Mouse (Mus musculus) embryonic facial prominence, embryonic 15.5 days (tissue): ENCODE data around the gene Spns2. TPM values are rescaled to one million over a fixed set of nuclear protein-coding genes. Genes with fewer than 3 reads are reported as not detected.
A peak's percentile ranks its signal among the peaks of the same experiment; 100 is the strongest.

Experiments
- ATAC-seq: fragments of 200-750 bp; cut with Nextera tagmentation; 2 replicates; pipeline ENCODE4 v1.8.0; 2017; ENCODE audit warnings: low read depth, moderate TSS enrichment; ENCODE audit not compliant: insufficient number of reproducible peaks, low FRiP score, low TSS enrichment
- H3K27ac ChIP-seq: fragments of 300-500 bp; sonication (generic); replicated peaks from 2 replicates; pipeline ENCODE4 v1.5.1; 2015; ENCODE audit warnings: mild to moderate bottlenecking, inconsistent platforms
- H3K27me3 ChIP-seq: fragments of 300-500 bp; sonication (generic); 2 replicates; pipeline ENCODE4 v1.6.1; 2015; ENCODE audit warnings: inconsistent platforms
- H3K36me3 ChIP-seq: fragments of 300-500 bp; sonication (generic); 2 replicates; pipeline ENCODE4 v1.6.1; 2015; ENCODE audit warnings: mild to moderate bottlenecking, inconsistent platforms
- H3K4me1 ChIP-seq: fragments of 300-500 bp; sonication (generic); 2 replicates; pipeline ENCODE4 v1.6.1; 2015; ENCODE audit warnings: inconsistent platforms
- H3K4me2 ChIP-seq: fragments of 300-500 bp; sonication (generic); replicated peaks from 2 replicates; pipeline ENCODE4 v1.6.1; 2015; ENCODE audit warnings: mild to moderate bottlenecking, inconsistent platforms
- H3K4me3 ChIP-seq: fragments of 300-500 bp; sonication (generic); replicated peaks from 2 replicates; pipeline ENCODE4 v1.5.1; 2015; ENCODE audit warnings: mild to moderate bottlenecking, inconsistent platforms
- H3K9ac ChIP-seq: fragments of 300-500 bp; sonication (generic); 2 replicates; pipeline ENCODE4 v1.6.1; 2015; ENCODE audit warnings: inconsistent platforms
- H3K9me3 ChIP-seq: fragments of 300-500 bp; sonication (generic); replicated peaks from 2 replicates; pipeline ENCODE4 v1.6.1; 2016; ENCODE audit warnings: inconsistent platforms
- WGBS: fragments of 180-500 bp; shearing (Covaris S2); methylation state at CpG from one replicate; pipeline ENCODE4 v1.1.7; 2015; 5-methylcytosine and 5-hydroxymethylcytosine counted together
- polyA plus RNA-seq: library from polyadenylated mRNA; unstranded; fragments of >200 nt; fragmentation: Nextera tagmentation; extraction: Ambion mirVana; gene quantifications from 2 replicates; pipeline ENCODE4 v1.2.1, GENCODE M21; 2015

Spns2 gene
- polyA plus RNA-seq, 1 experiment from 2014 or later: 12.0 TPM

- H3K4me1 ChIP-seq: peaks cover 21% of the 10 kb centered on the region
- H3K27me3 ChIP-seq: peaks cover 3% of the 10 kb centered on the region; the same call in 1 of the 2 replicates
- H3K4me2 ChIP-seq: no peak overlapping the region
- 76% methylated on average over 4 of the region's 4 CpGs for WGBS
- ATAC-seq: no peak
- no peaks in the 10 kb centered on the region for H3K36me3 ChIP-seq
- H3K27ac ChIP-seq: no peak overlapping the region
- H3K9ac ChIP-seq: no peak overlapping the region
- H3K4me3 ChIP-seq: no peak overlapping the region
- no peaks in the 10 kb centered on the region for H3K9me3 ChIP-seq
Observed at GRCm38 (mm10) chr11:72500139-72500538, 10.4 kb upstream of the Spns2 start.

GRCm38 (mm10) chr11:72497367-72497766, 7.7 kb upstream of the Spns2 start:
- WGBS: 36% methylated on average over 4 of the region's 4 CpGs
- Histone ChIP-seq H3K4me3 (no peak overlapping the region), H3K27ac (no peak overlapping the region), H3K36me3 (no peaks in the 10 kb centered on the region), H3K4me1 (peaks cover 12% of the 10 kb centered on the region), H3K9ac (no peak overlapping the region), H3K4me2 (no peak overlapping the region), H3K9me3 (no peaks in the 10 kb centered on the region), H3K27me3 (peaks cover 3% of the 10 kb centered on the region; the same call in 1 of the 2 replicates)
- no peak for ATAC-seq

GRCm38 (mm10) chr11:72496775-72497174, 7.1 kb upstream of the Spns2 start:
- Histone ChIP-seq H3K36me3 (no peaks in the 10 kb centered on the region), H3K4me3 (no peak overlapping the region), H3K4me2 (no peak overlapping the region), H3K9ac (no peak overlapping the region), H3K27me3 (peaks cover 3% of the 10 kb centered on the region; the same call in 1 of the 2 replicates), H3K4me1 (peaks cover 7% of the 10 kb centered on the region), H3K27ac (no peak overlapping the region), H3K9me3 (no peaks in the 10 kb centered on the region)
- no peak for ATAC-seq
- WGBS: 53% methylated on average over 1 of the region's 1 CpGs

GRCm38 (mm10) chr11:72496066-72496465, 6.4 kb upstream of the Spns2 start:
- 59% methylated on average over 3 of the region's 3 CpGs for WGBS
- no peak overlapping the region for H3K4me2 ChIP-seq
- no peak for ATAC-seq
- peaks cover 3% of the 10 kb centered on the region; the same call in 1 of the 2 replicates for H3K27me3 ChIP-seq
- no peak overlapping the region for H3K4me3 ChIP-seq
- no peak overlapping the region for H3K27ac ChIP-seq
- H3K4me1 ChIP-seq: 0 out of 2 replicates have a peak, but pooled peaks cover under 1% of the 10 kb centered on the region
- H3K9ac ChIP-seq: no peak overlapping the region
- no peaks in the 10 kb centered on the region for H3K36me3 ChIP-seq
- H3K9me3 ChIP-seq: no peaks in the 10 kb centered on the region

- no peaks in the 10 kb centered on the region for H3K9me3 ChIP-seq
Observed at GRCm38 (mm10) chr11:72494046-72494988, 4.6 kb upstream of the Spns2 start.

GRCm38 (mm10) chr11:72491130-72491960, 1.6 kb upstream of the Spns2 start:
- ATAC-seq: no peak

More at GRCm38 (mm10) chr11:72494046-72494988, 4.6 kb upstream of the Spns2 start:
- H3K27ac ChIP-seq: no peak overlapping the region
- H3K4me1 ChIP-seq: peaks cover 8% of the 10 kb centered on the region
- H3K9ac ChIP-seq: no peak overlapping the region
- no peak overlapping the region for H3K4me2 ChIP-seq
- H3K4me3 ChIP-seq: no peak overlapping the region
- H3K27me3 ChIP-seq: peaks cover 12% of the 10 kb centered on the region
- WGBS: 46% methylated on average over 8 of the region's 8 CpGs
- ATAC-seq: no peak
- H3K36me3 ChIP-seq: no peaks in the 10 kb centered on the region

GRCm38 (mm10) chr11:72489397-72489796, 307 bp downstream of the Spns2 start:
- Histone ChIP-seq H3K9me3 (no peaks in the 10 kb centered on the region), H3K4me3 (peak overlapping the region; percentile 60), H3K27me3 (peaks cover 37% of the 10 kb centered on the region), H3K36me3 (no peaks in the 10 kb centered on the region), H3K27ac (no peak overlapping the region), H3K4me2 (peak overlapping the region; percentile 98), H3K9ac (peak overlapping the region; percentile 35), H3K4me1 (peaks cover 25% of the 10 kb centered on the region)
- ATAC-seq: no peak
- 0% methylated on average over 23 of the region's 42 CpGs for WGBS

More at GRCm38 (mm10) chr11:72491130-72491960, 1.6 kb upstream of the Spns2 start:
- Histone ChIP-seq H3K27ac (no peak overlapping the region), H3K9ac (no peak overlapping the region), H3K4me3 (no peak overlapping the region), H3K36me3 (no peaks in the 10 kb centered on the region), H3K4me1 (peaks cover 19% of the 10 kb centered on the region), H3K9me3 (no peaks in the 10 kb centered on the region), H3K4me2 (no peak overlapping the region), H3K27me3 (peaks cover 37% of the 10 kb centered on the region)
- WGBS: 62% methylated on average over 15 of the region's 15 CpGs

GRCm38 (mm10) chr11:72488753-72489271, 892 bp downstream of the Spns2 start:
- H3K27me3 ChIP-seq: peaks cover 37% of the 10 kb centered on the region
- H3K27ac ChIP-seq: peak overlapping the region; percentile 51; the same call in 1 of the 2 replicates

GRCm38 (mm10) chr11:72487739-72488138, 2.0 kb downstream of the Spns2 start:
- ATAC-seq: no peak
- Histone ChIP-seq H3K27me3 (peaks cover 37% of the 10 kb centered on the region), H3K4me3 (peak overlapping the region; percentile 60; the same call in 1 of the 2 replicates), H3K27ac (no peak overlapping the region), H3K4me2 (peak overlapping the region; percentile 98), H3K9me3 (no peaks in the 10 kb centered on the region), H3K4me1 (peaks cover 25% of the 10 kb centered on the region), H3K36me3 (no peaks in the 10 kb centered on the region), H3K9ac (no peak overlapping the region)
- WGBS: 87% methylated on average over 2 of the region's 2 CpGs

More at GRCm38 (mm10) chr11:72488753-72489271, 892 bp downstream of the Spns2 start:
- peak overlapping the region; percentile 60 for H3K4me3 ChIP-seq
- H3K4me2 ChIP-seq: peak overlapping the region; percentile 98
- H3K4me1 ChIP-seq: peaks cover 25% of the 10 kb centered on the region
- ATAC-seq: peak; percentile 51
- under 1% methylated on average over 38 of the region's 38 CpGs for WGBS
- H3K36me3 ChIP-seq: no peaks in the 10 kb centered on the region
- no peaks in the 10 kb centered on the region for H3K9me3 ChIP-seq
- H3K9ac ChIP-seq: peak overlapping the region; percentile 35

- peaks cover 37% of the 10 kb centered on the region for H3K27me3 ChIP-seq
- ATAC-seq: no peak
- H3K4me1 ChIP-seq: peaks cover 25% of the 10 kb centered on the region
- H3K4me3 ChIP-seq: no peak overlapping the region
- no peak overlapping the region for H3K9ac ChIP-seq
- H3K4me2 ChIP-seq: 0 out of 2 replicates have a peak overlapping the region, but pooled peaks have one; percentile 98
- no peak overlapping the region for H3K27ac ChIP-seq
- H3K9me3 ChIP-seq: no peaks in the 10 kb centered on the region
- H3K36me3 ChIP-seq: no peaks in the 10 kb centered on the region
- 59% methylated on average over 5 of the region's 5 CpGs for WGBS
Observed at GRCm38 (mm10) chr11:72487171-72487570, 2.5 kb downstream of the Spns2 start.
